Comparison of ENCODE assay signal across 22 mouse cellular contexts in genomic region chr5:118048928-118049327, GRCm38 (mm10). TPM values are rescaled to one million over a fixed set of nuclear protein-coding genes. Genes with fewer than 3 reads are reported as not detected.
A peak's percentile ranks its signal among the peaks of the same experiment; 100 is the strongest.
DNase-seq lines count a peak whose midpoint lies in the region; ATAC-seq lines count a peak whose summit lies in the region.
"Had no signal": no experiment of that assay in that cellular context is flagged by ENCODE, and none has a peak within 500 bp of the region (broad histone marks: within the 10 kb centered on the region; RNA-seq: fewer than 3 reads in every experiment).

No protein-coding gene starts in this region.

- intact Hi-C loops in gastrocnemius, postnatal 36 days (cut with DNase I), result no loop called here
- intact Hi-C loops in gastrocnemius, postnatal 14 days (cut with DNase I; ENCODE audit: low total_unique reads), result no loop called here

- peak; percentile 62 to 63 for ATAC-seq in hematopoietic stem cell, adult 5-6 weeks (replicated peaks in 1 of 2; ENCODE audit: insufficient read depth in 1 of 2, low FRiP score in 2 of 2, low TSS enrichment in 1 of 2, low read depth in 1 of 2, poor library complexity in 2 of 2, severe bottlenecking in 2 of 2)
- peak; percentile 52 for ATAC-seq in megakaryocyte, adult 5-6 weeks (ENCODE audit: poor library complexity, severe bottlenecking)
- ATAC-seq: forebrain, embryonic 14.5 days; hindbrain, postnatal 0 days; intestine, embryonic 16.5 days had no signal

- DNase-seq in adrenal gland, postnatal 36 days, result peak; percentile 42 to 56
- DNase-seq in adrenal gland, postnatal 25 days, result no peak
- peak; percentile 92 for DNase-seq in 416B (ENCODE audit: low read depth)
- DNase-seq in gastrocnemius, postnatal 36 days, result no peak
- DNase-seq in right cerebral cortex, postnatal 25 days, result no peak
- DNase-seq in gastrocnemius, postnatal 14 days, result no peak
- DNase-seq: adrenal gland, postnatal 10 days; cerebellum, adult 8-10 months; cerebellum, postnatal 25 days; gastrocnemius, postnatal 25 days; heart, adult 2 months; heart, postnatal 10 days; kidney, adult 8-10 months; layer of hippocampus, adult 9-11 months; midbrain, embryonic 14.5 days; thymus, adult 2 months had no signal

RNA-seq across cellular contexts. Expression of gene Tesc, which starts 21.4 kb away (rescaled TPM):
- 100 to 1,000 TPM; 112 to 175 TPM for total RNA-seq in adrenal gland, postnatal 36 days (2021)
- total RNA-seq in adrenal gland, postnatal 25 days (2021), result 103 and 131 TPM in 2 replicates
- 1.0 TPM in 1 of 2 replicates, not detected in the other for total RNA-seq in hematopoietic stem cell, adult 5-6 weeks (2017)
- total RNA-seq in megakaryocyte, adult 5-6 weeks (2015), result 1.8 and 4.2 TPM in 2 replicates
- 2.2 and 2.4 TPM in 2 replicates for total RNA-seq in megakaryocyte, adult 5-6 weeks (2017)
- total RNA-seq in gastrocnemius, postnatal 36 days (2021), result under 1 TPM; 0.44 to 0.71 TPM
- 1 to 10 TPM in 1 of 2 experiments, under 1 TPM in 1; 0.78 to 1.4 TPM for total RNA-seq in gastrocnemius, postnatal 14 days (2021)
- total RNA-seq: G1E had no signal

Comparison
In these comparisons a context has a peak if more than half of its experiments do, and no peak if none do; other contexts are left out.
1. DNase-seq: peak in adrenal gland, postnatal 36 days (2 of 2) and 416B (single experiment); none in adrenal gland, postnatal 25 days (single experiment), gastrocnemius, postnatal 36 days (0 of 2), right cerebral cortex, postnatal 25 days (single experiment) and gastrocnemius, postnatal 14 days (single experiment).
2. RNA of gene Tesc, which starts 21.4 kb away (total RNA-seq): 112 to 175 TPM in adrenal gland, postnatal 36 days and 103 to 131 TPM in adrenal gland, postnatal 25 days; 1.8 to 4.2 TPM in megakaryocyte, adult 5-6 weeks, 0.78 to 1.4 TPM in gastrocnemius, postnatal 14 days, 0.44 to 0.71 TPM in gastrocnemius, postnatal 36 days and 1.0 TPM in hematopoietic stem cell, adult 5-6 weeks; every median in the first group is over 10 times any median in the second.